Mouse (Mus musculus): ENCODE data around the gene Myh7.

DNA sequence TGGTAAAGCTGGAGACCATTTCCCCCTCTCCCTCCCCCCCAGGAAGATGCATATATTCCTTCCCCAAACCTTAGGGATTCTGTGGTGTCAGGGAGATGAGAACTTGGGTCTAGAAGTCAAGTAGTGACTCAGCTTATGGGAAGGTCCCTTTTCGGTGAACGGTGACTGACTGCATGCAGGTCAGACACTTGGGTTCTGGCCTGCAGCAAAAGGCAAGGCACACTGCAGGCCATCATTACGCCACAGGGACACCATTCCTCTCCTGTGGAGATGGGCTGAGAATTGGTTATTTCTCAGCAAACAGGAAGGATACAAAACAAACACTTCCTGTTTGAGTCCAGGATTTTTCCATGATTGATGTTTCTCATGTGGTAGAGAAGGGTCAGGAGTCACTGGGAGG, 35.2 kb downstream of the Myh7 start:
- TF ChIP-seq CTCF (IDR thresholded peaks at IDR 0.05; ENCODE audit: borderline replicate concordance, extremely low read depth, insufficient read depth, insufficient read length) (no peak), POLR2A (IDR thresholded peaks at IDR 0.05; ENCODE audit: borderline replicate concordance, extremely low read depth, insufficient read depth, insufficient read length, poor library complexity, severe bottlenecking) (no peak)
